Mouse (Mus musculus): ENCODE data around the gene Map4k3. TPM values are rescaled to one million over a fixed set of nuclear protein-coding genes. Genes with fewer than 3 reads are reported as not detected.

Gene Map4k3
- polyA plus RNA-seq, 1 experiment from 2014 or later, result 25.4 TPM

DNA sequence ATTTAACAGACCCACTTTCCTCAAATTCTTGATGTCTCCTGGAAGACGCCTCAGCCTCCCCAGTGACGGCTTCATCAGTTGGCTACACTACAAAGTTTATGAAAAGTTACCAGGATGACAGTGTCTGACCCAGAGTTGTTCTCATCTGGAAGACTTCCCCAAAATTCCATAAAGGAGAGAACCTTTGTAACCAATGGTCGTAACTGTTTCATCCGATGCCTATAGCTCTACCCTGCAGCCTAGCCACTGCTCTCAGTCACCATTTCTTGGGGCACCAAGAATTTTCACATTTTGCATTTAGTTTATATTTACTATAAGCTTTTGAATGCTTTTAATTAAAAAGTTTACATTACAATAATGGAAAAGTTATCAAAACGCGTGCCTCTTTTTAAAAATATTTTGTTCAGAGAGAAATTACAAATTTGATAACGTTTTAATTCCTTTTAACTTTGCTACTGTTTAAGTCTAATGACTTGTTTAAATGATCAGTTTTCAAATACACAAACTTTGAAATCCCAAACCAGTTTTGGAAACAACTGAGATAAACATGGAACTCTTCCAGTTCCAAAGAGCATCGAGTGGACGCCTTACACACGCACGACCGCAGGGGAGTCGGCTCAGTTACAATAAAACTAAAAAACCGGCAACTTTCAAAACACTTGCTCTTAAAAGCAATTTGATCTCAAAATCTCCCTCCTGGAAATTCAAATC is 83.1 kb downstream of the Map4k3 start:
- Histone ChIP-seq H3K9me3 (no peaks in the 10 kb centered on the region), H3K4me3 (no peak overlapping the region), H3K27ac (replicated peaks) (no peak overlapping the region), H3K36me3 (peaks cover 45% of the 10 kb centered on the region), H3K9ac (no peak overlapping the region), H3K4me2 (no peak overlapping the region), H3K4me1 (replicated peaks) (no peaks in the 10 kb centered on the region), H3K27me3 (no peaks in the 10 kb centered on the region)
- WGBS, result 94% methylated on average over 14 of the region's 14 CpGs
- no peak for ATAC-seq (ENCODE audit: low FRiP score, low read depth)

DNA sequence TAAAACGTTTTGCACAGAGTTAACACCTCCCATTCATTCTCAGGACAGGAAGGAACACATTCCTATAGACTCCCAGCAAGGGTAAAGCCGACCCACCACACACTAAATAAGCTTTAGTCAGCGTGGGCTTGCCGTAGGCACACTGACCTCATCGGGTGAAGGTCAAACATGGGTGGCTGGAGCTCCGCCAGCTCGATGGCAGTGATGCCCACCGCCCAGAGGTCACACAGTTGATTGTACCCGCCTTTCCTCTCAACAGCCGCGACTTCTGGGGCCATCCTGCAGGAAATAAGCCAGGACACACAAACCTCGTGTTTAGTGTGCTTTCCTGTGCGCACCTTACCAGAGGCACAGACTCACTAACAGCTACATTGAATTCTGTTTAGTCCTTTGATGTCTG is 83.7 kb downstream of the Map4k3 start:
- 69% methylated on average over 13 of the region's 13 CpGs for WGBS
- Histone ChIP-seq H3K4me1 (replicated peaks) (no peaks in the 10 kb centered on the region), H3K27ac (replicated peaks) (no peak overlapping the region), H3K36me3 (peaks cover 47% of the 10 kb centered on the region), H3K9ac (no peak overlapping the region), H3K27me3 (no peaks in the 10 kb centered on the region), H3K4me2 (no peak overlapping the region), H3K9me3 (no peaks in the 10 kb centered on the region), H3K4me3 (no peak overlapping the region)
- no peak for ATAC-seq (ENCODE audit: low FRiP score, low read depth)

- peaks cover 19% of the 10 kb centered on the region; the same call in 1 of the 2 replicates for H3K36me3 ChIP-seq
- ATAC-seq (ENCODE audit: low FRiP score, low read depth), result no peak
- H3K4me3 ChIP-seq, result no peak overlapping the region
- 52% methylated on average over 8 of the region's 8 CpGs for WGBS
- peaks cover 3% of the 10 kb centered on the region; the same call in 1 of the 2 replicates for H3K4me1 ChIP-seq (replicated peaks)
- H3K27ac ChIP-seq (replicated peaks), result no peak overlapping the region
- no peaks in the 10 kb centered on the region for H3K9me3 ChIP-seq
- H3K9ac ChIP-seq, result no peak overlapping the region
- no peaks in the 10 kb centered on the region for H3K27me3 ChIP-seq
- no peak overlapping the region for H3K4me2 ChIP-seq
These were observed 90.2 kb downstream of the Map4k3 start for GRCm38 (mm10) chr17:80638121-80638520.

GRCm38 (mm10) chr17:80635794-80636193 is 92.5 kb downstream of the Map4k3 start:
- Histone ChIP-seq H3K4me3 (no peak overlapping the region), H3K4me1 (replicated peaks) (peaks cover 3% of the 10 kb centered on the region; the same call in 1 of the 2 replicates), H3K27me3 (no peaks in the 10 kb centered on the region), H3K9me3 (no peaks in the 10 kb centered on the region), H3K36me3 (peaks cover 26% of the 10 kb centered on the region), H3K4me2 (no peak overlapping the region), H3K9ac (no peak overlapping the region), H3K27ac (replicated peaks) (no peak overlapping the region)
- 83% methylated on average over 1 of the region's 1 CpGs for WGBS
- ATAC-seq (ENCODE audit: low FRiP score, low read depth), result no peak

GRCm38 (mm10) chr17:80632846-80633245 is 95.4 kb downstream of the Map4k3 start:
- WGBS, result 96% methylated on average over 5 of the region's 5 CpGs
- no peak overlapping the region for H3K9ac ChIP-seq

DNA sequence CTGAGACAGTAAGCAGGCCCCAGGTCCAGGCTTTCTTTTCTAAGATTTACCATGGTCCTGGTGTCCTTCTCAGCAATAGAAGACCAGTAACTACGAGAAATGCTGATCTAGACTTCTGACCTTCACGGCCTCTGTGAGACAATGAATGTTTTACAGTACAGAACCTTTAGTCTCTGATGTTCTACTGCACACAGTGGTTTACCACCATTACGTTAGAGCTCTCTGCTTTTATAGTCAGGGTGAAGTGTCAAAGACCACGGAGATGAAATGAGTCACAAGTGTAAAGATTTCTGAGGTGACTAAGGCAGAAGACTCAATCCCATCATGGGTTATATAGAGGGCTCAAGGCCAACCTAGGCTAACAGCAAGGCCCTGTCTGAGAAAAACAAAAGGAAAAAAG is 95.9 kb downstream of the Map4k3 start:
- H3K36me3 ChIP-seq, result peaks cover 21% of the 10 kb centered on the region
- ATAC-seq (ENCODE audit: low FRiP score, low read depth), result no peak
- WGBS, result 95% methylated on average over 4 of the region's 4 CpGs

More at GRCm38 (mm10) chr17:80632846-80633245, 95.4 kb downstream of the Map4k3 start:
- Histone ChIP-seq H3K4me3 (no peak overlapping the region), H3K27ac (replicated peaks) (no peak overlapping the region), H3K36me3 (peaks cover 21% of the 10 kb centered on the region), H3K4me1 (replicated peaks) (no peaks in the 10 kb centered on the region; the same call in 1 of the 2 replicates), H3K27me3 (no peaks in the 10 kb centered on the region), H3K9me3 (no peaks in the 10 kb centered on the region), H3K4me2 (no peak overlapping the region)
- ATAC-seq (ENCODE audit: low FRiP score, low read depth), result no peak

GRCm38 (mm10) chr17:80631028-80631427 is 97.3 kb downstream of the Map4k3 start:
- H3K4me3 ChIP-seq, result no peak overlapping the region
- no peaks in the 10 kb centered on the region for H3K9me3 ChIP-seq
- H3K9ac ChIP-seq, result no peak overlapping the region
- no peaks in the 10 kb centered on the region for H3K27me3 ChIP-seq
- H3K36me3 ChIP-seq, result peaks cover 22% of the 10 kb centered on the region
- WGBS, result 98% methylated on average over 3 of the region's 3 CpGs
- ATAC-seq (ENCODE audit: low FRiP score, low read depth), result no peak
- H3K27ac ChIP-seq (replicated peaks), result no peak overlapping the region
- no peak overlapping the region for H3K4me2 ChIP-seq
- no peaks in the 10 kb centered on the region for H3K4me1 ChIP-seq (replicated peaks)

More for the DNA sequence above, 95.9 kb downstream of the Map4k3 start:
- Histone ChIP-seq H3K4me1 (replicated peaks) (no peaks in the 10 kb centered on the region), H3K27me3 (no peaks in the 10 kb centered on the region), H3K4me3 (no peak overlapping the region), H3K4me2 (no peak overlapping the region), H3K27ac (replicated peaks) (no peak overlapping the region), H3K9me3 (no peaks in the 10 kb centered on the region), H3K9ac (no peak overlapping the region)

DNA sequence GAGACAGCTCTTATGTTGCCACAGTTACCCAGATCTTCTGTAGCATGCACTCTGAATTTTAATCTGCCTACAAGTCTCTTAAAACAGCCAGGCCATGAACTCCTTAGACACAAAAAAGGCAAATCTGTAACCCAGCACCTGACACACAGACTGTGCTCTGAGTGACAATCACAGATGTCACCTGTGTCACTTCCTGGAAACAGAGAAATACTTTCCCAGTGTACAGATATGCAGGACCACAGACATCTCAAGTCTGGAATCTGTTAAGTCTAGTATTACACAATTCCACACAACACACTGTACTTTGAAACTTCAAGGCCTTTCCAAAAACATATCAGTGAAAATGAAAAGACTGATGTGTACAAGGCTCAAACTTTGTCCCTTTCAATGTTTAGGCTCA is 103.3 kb downstream of the Map4k3 start:
- H3K4me1 ChIP-seq (replicated peaks), result no peaks in the 10 kb centered on the region
- H3K9me3 ChIP-seq, result no peaks in the 10 kb centered on the region
- H3K36me3 ChIP-seq, result peaks cover 4% of the 10 kb centered on the region; the same call in 1 of the 2 replicates
- H3K27ac ChIP-seq (replicated peaks), result 0 out of 2 replicates have a peak overlapping the region, but pooled peaks have one; percentile 15
- H3K27me3 ChIP-seq, result no peaks in the 10 kb centered on the region
- H3K4me2 ChIP-seq, result no peak overlapping the region
- no peak for ATAC-seq (ENCODE audit: low FRiP score, low read depth)
- no peak overlapping the region for H3K4me3 ChIP-seq
- H3K9ac ChIP-seq, result no peak overlapping the region

DNA sequence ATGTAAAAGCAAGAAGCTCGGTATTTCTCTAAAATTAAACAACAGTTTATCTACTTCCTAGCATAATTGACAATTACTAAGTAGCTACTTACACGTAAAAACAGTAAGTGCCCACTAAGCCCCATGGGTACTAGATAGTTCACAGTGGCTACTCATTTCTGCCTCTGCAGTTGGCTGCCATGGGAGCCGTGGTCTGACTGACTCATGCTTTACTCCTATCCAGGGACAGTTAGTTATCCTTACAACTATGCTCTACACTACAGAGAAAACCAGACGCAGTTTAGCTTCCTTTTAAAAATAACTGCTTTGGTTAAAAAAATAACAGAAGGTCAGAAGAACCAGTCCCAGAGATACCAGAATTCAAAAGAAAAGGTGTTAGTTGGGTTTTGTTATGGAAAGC is 106.6 kb downstream of the Map4k3 start:
- Histone ChIP-seq H3K36me3 (peaks cover 6% of the 10 kb centered on the region; the same call in 1 of the 2 replicates), H3K4me3 (no peak overlapping the region), H3K27ac (replicated peaks) (no peak overlapping the region), H3K4me1 (replicated peaks) (0 out of 2 replicates have a peak, but pooled peaks cover 3% of the 10 kb centered on the region), H3K4me2 (no peak overlapping the region), H3K9me3 (no peaks in the 10 kb centered on the region), H3K9ac (no peak overlapping the region), H3K27me3 (no peaks in the 10 kb centered on the region)
- 89% methylated on average over 4 of the region's 4 CpGs for WGBS
- ATAC-seq (ENCODE audit: low FRiP score, low read depth), result no peak

DNA sequence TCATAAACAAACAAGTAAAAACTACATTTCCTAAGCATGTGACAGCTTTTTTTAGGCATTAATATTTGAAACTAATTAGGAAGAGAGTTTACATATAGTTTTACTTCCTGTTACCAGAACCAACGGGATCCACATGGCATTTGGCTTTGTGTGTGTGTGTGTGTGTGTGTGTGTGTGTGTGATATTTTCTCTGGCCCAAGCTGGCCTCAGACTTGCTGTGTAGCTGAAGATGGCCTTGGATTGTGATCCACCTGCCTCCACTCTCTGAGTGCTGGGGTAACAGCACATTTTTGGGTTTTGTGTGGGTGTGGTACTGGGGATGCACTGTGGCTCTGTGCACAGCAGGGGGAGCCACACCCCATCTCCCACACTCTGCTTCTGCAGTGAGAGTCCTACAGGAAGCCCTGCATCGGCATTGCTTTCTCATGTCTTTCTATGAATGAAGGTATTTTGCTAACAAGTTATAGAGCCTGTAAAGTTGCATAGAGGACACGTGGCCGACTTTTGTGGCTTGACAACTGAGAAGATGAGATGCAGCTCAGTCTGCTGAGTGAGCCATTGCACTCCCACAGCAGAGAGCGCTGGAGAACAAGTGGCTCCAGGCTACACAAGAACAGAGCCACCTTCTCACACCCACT is 107.4 kb downstream of the Map4k3 start:
- Histone ChIP-seq H3K27me3 (no peaks in the 10 kb centered on the region), H3K27ac (replicated peaks) (no peak overlapping the region), H3K9ac (no peak overlapping the region), H3K4me1 (replicated peaks) (0 out of 2 replicates have a peak, but pooled peaks cover 3% of the 10 kb centered on the region), H3K4me3 (no peak overlapping the region), H3K36me3 (peaks cover 7% of the 10 kb centered on the region; the same call in 1 of the 2 replicates), H3K9me3 (no peaks in the 10 kb centered on the region), H3K4me2 (no peak overlapping the region)
- 68% methylated on average over 5 of the region's 5 CpGs for WGBS
- ATAC-seq (ENCODE audit: low FRiP score, low read depth), result peak; percentile 55

- ATAC-seq (ENCODE audit: low FRiP score, low read depth), result 0 out of 2 replicates have a peak, but pooled peaks have one; percentile 28
- Histone ChIP-seq H3K4me2 (no peak overlapping the region), H3K36me3 (peaks cover 19% of the 10 kb centered on the region), H3K9ac (no peak overlapping the region), H3K27ac (replicated peaks) (no peak overlapping the region), H3K9me3 (no peaks in the 10 kb centered on the region), H3K27me3 (no peaks in the 10 kb centered on the region), H3K4me3 (no peak overlapping the region), H3K4me1 (replicated peaks) (0 out of 2 replicates have a peak, but pooled peaks cover 3% of the 10 kb centered on the region)
- 73% methylated on average over 13 of the region's 13 CpGs for WGBS
These were observed 108.7 kb downstream of the Map4k3 start for GRCm38 (mm10) chr17:80619556-80619955.

GRCm38 (mm10) chr17:80618890-80619289 is 109.4 kb downstream of the Map4k3 start:
- Histone ChIP-seq H3K4me1 (replicated peaks) (0 out of 2 replicates have a peak, but pooled peaks cover 3% of the 10 kb centered on the region), H3K4me2 (no peak overlapping the region), H3K27ac (replicated peaks) (no peak overlapping the region), H3K27me3 (no peaks in the 10 kb centered on the region), H3K9ac (no peak overlapping the region), H3K9me3 (no peaks in the 10 kb centered on the region), H3K4me3 (no peak overlapping the region), H3K36me3 (peaks cover 22% of the 10 kb centered on the region)
- WGBS, result 62% methylated on average over 5 of the region's 5 CpGs
- ATAC-seq (ENCODE audit: low FRiP score, low read depth), result no peak
